Mouse (Mus musculus) cerebellum, adult 2 months (tissue): ENCODE measurements around the gene Dydc1.

Source experiments
- CTCF ChIP-seq: fragments of 200-500 bp; IDR thresholded peaks from 2 replicates; pipeline ENCODE4 v1.5.1; 2011; ENCODE audit warnings: low read depth, mild to moderate bottlenecking, control low read depth, low read length, moderate library complexity, borderline replicate concordance; ENCODE audit not compliant: insufficient read depth
- POLR2A ChIP-seq: fragments of 200-500 bp; IDR thresholded peaks from 2 replicates; pipeline ENCODE4 v1.6.1; 2011; ENCODE audit warnings: low read length, control low read depth, borderline replicate concordance; ENCODE audit not compliant: insufficient read depth

- no peak for TF ChIP-seq POLR2A
- TF ChIP-seq CTCF: no peak
Observed at GRCm38 (mm10) chr14:41102269-41102668, 29.6 kb downstream of the Dydc1 start.
